Mouse (Mus musculus) midbrain, embryonic 11.5 days (tissue): Measurements from ENCODE around the gene Fcrls. TPM values are rescaled to one million over a fixed set of nuclear protein-coding genes. Genes with fewer than 3 reads are reported as not detected.
A peak's percentile ranks its signal among the peaks of the same experiment; 100 is the strongest.

Experiments
- ATAC-seq: fragments of 200-750 bp; cut with Nextera tagmentation; 2 replicates; pipeline ENCODE4 v1.8.0; 2017; ENCODE audit warnings: moderate TSS enrichment, moderate library complexity; ENCODE audit not compliant: low FRiP score
- DNase-seq: peaks from one replicate; pipeline ENCODE4 v3.0.0; 2015; ENCODE audit warnings: low spot score; ENCODE audit errors: missing footprints
- H3K27ac ChIP-seq: fragments of 300-500 bp; sonication (generic); 2 replicates; pipeline ENCODE4 v1.5.1; 2014; ENCODE audit warnings: low read depth, low read length
- H3K27me3 ChIP-seq: fragments of 300-500 bp; sonication (generic); 2 replicates; pipeline ENCODE4 v1.6.1; 2014; ENCODE audit warnings: mild to moderate bottlenecking, low read length, moderate library complexity, mixed read lengths; ENCODE audit not compliant: control insufficient read depth, insufficient read depth
- H3K36me3 ChIP-seq: fragments of 300-500 bp; sonication (generic); 2 replicates; pipeline ENCODE4 v1.6.1; 2014; ENCODE audit warnings: mild to moderate bottlenecking, low read length, moderate library complexity, mixed read lengths; ENCODE audit not compliant: control insufficient read depth, insufficient read depth
- H3K4me1 ChIP-seq: fragments of 300-500 bp; sonication (generic); 2 replicates; pipeline ENCODE4 v1.6.1; 2014; ENCODE audit warnings: low read length; ENCODE audit not compliant: control insufficient read depth, insufficient read depth
- H3K4me2 ChIP-seq: fragments of 300-500 bp; sonication (generic); 2 replicates; pipeline ENCODE4 v1.6.1; 2014; ENCODE audit warnings: mild to moderate bottlenecking, moderate library complexity
- H3K4me3 ChIP-seq: fragments of 300-500 bp; sonication (generic); 2 replicates; pipeline ENCODE4 v1.5.1; 2014; ENCODE audit warnings: low read depth, low read length
- H3K9ac ChIP-seq: fragments of 300-500 bp; sonication (generic); 2 replicates; pipeline ENCODE4 v1.6.1; 2014; ENCODE audit warnings: low read length
- H3K9me3 ChIP-seq: fragments of 300-500 bp; sonication (generic); 2 replicates; pipeline ENCODE4 v1.6.1; 2016; ENCODE audit warnings: low read length; ENCODE audit not compliant: control insufficient read depth
- WGBS: fragments of 180-500 bp; shearing (Covaris S2); extraction: QIAGEN DNeasy Blood & Tissue Kit; methylation state at CpG from one replicate; pipeline ENCODE4 v1.1.7; 2014; 5-methylcytosine and 5-hydroxymethylcytosine counted together
- polyA plus RNA-seq: library from polyadenylated mRNA; unstranded; fragments of >200 nt; fragmentation: Nextera tagmentation; extraction: Ambion mirVana; gene quantifications from 2 replicates; pipeline ENCODE4 v1.2.1, GENCODE M21; 2014

The Fcrls gene
- 7.4 and 9.9 TPM in 2 replicates for polyA plus RNA-seq

- ATAC-seq (no peak), DNase-seq (no peak)
- no peak within 1 kb of the TSS for H3K4me3 ChIP-seq
- no peaks in the 10 kb centered on the region for H3K36me3 ChIP-seq
- H3K4me2 ChIP-seq = no peak within 1 kb of the TSS
- H3K9me3 ChIP-seq = no peaks in the 10 kb centered on the region
- no peak within 1 kb of the TSS for H3K9ac ChIP-seq
- H3K4me1 ChIP-seq = no peaks in the 10 kb centered on the region
- no peak within 1 kb of the TSS for H3K27ac ChIP-seq
- WGBS = 82% methylated on average over 7 of the region's 7 CpGs
- H3K27me3 ChIP-seq = no peaks in the 10 kb centered on the region
These were observed at the start of gene Fcrls for GRCm38 (mm10) chr3:87263436-87263835. Gene Fcrls (minus strand): TSS chr3:87263738.

GRCm38 (mm10) chr3:87309922-87310321 is 46.4 kb upstream of the Fcrls start:
- H3K4me2 ChIP-seq = no peak overlapping the region
- no peaks in the 10 kb centered on the region for H3K27me3 ChIP-seq
- no peaks in the 10 kb centered on the region for H3K9me3 ChIP-seq
- H3K36me3 ChIP-seq = no peaks in the 10 kb centered on the region
- no peak overlapping the region for H3K4me3 ChIP-seq
- DNase-seq (no peak), ATAC-seq (no peak)
- 81% methylated on average over 2 of the region's 2 CpGs for WGBS
- no peak overlapping the region for H3K9ac ChIP-seq
- no peak overlapping the region for H3K27ac ChIP-seq
- no peaks in the 10 kb centered on the region for H3K4me1 ChIP-seq

- DNase-seq (no peak), ATAC-seq (no peak)
- Histone ChIP-seq H3K4me1 (no peaks in the 10 kb centered on the region), H3K27ac (no peak overlapping the region), H3K36me3 (no peaks in the 10 kb centered on the region), H3K4me3 (no peak overlapping the region), H3K9ac (no peak overlapping the region), H3K4me2 (no peak overlapping the region), H3K27me3 (no peaks in the 10 kb centered on the region), H3K9me3 (no peaks in the 10 kb centered on the region)
- 83% methylated on average over 5 of the region's 5 CpGs for WGBS
These were observed 36.4 kb upstream of the Fcrls start for GRCm38 (mm10) chr3:87299901-87300300.

- H3K27me3 ChIP-seq = no peaks in the 10 kb centered on the region
- no peak for ATAC-seq
- H3K4me3 ChIP-seq = no peak overlapping the region
- no peak for DNase-seq
- H3K9me3 ChIP-seq = no peaks in the 10 kb centered on the region
- 83% methylated on average over 2 of the region's 2 CpGs for WGBS
- H3K9ac ChIP-seq = no peak overlapping the region
- H3K36me3 ChIP-seq = no peaks in the 10 kb centered on the region
- no peak overlapping the region for H3K27ac ChIP-seq
- H3K4me1 ChIP-seq = no peaks in the 10 kb centered on the region
- H3K4me2 ChIP-seq = no peak overlapping the region
These were observed 10.8 kb upstream of the Fcrls start for GRCm38 (mm10) chr3:87274372-87274771.

GRCm38 (mm10) chr3:87266581-87266980 is 3.0 kb upstream of the Fcrls start:
- H3K4me1 ChIP-seq = no peaks in the 10 kb centered on the region
- no peak overlapping the region for H3K9ac ChIP-seq
- WGBS = 92% methylated on average over 5 of the region's 5 CpGs
- H3K27me3 ChIP-seq = no peaks in the 10 kb centered on the region
- no peaks in the 10 kb centered on the region for H3K9me3 ChIP-seq
- no peak overlapping the region for H3K4me2 ChIP-seq
- DNase-seq (no peak), ATAC-seq (no peak)
- H3K27ac ChIP-seq = no peak overlapping the region
- no peaks in the 10 kb centered on the region for H3K36me3 ChIP-seq
- no peak overlapping the region for H3K4me3 ChIP-seq

GRCm38 (mm10) chr3:87255239-87255638 is 8.3 kb downstream of the Fcrls start:
- no peak for DNase-seq
- Histone ChIP-seq H3K4me1 (no peaks in the 10 kb centered on the region), H3K4me3 (no peak overlapping the region), H3K4me2 (no peak overlapping the region), H3K27ac (no peak overlapping the region), H3K36me3 (no peaks in the 10 kb centered on the region), H3K9me3 (no peaks in the 10 kb centered on the region), H3K9ac (no peak overlapping the region), H3K27me3 (no peaks in the 10 kb centered on the region)
- WGBS = 89% methylated on average over 10 of the region's 10 CpGs
- ATAC-seq = no peak

- H3K36me3 ChIP-seq = no peaks in the 10 kb centered on the region
- DNase-seq (no peak), ATAC-seq (no peak)
- no peak overlapping the region for H3K4me2 ChIP-seq
- no peak overlapping the region for H3K27ac ChIP-seq
- WGBS = 84% methylated on average over 6 of the region's 6 CpGs
- H3K4me3 ChIP-seq = no peak overlapping the region
- no peaks in the 10 kb centered on the region for H3K9me3 ChIP-seq
- no peak overlapping the region for H3K9ac ChIP-seq
- H3K27me3 ChIP-seq = no peaks in the 10 kb centered on the region
- no peaks in the 10 kb centered on the region for H3K4me1 ChIP-seq
These were observed 14.0 kb downstream of the Fcrls start for GRCm38 (mm10) chr3:87249571-87249970.

- Histone ChIP-seq H3K4me2 (no peak overlapping the region), H3K4me3 (no peak overlapping the region), H3K36me3 (no peaks in the 10 kb centered on the region), H3K27me3 (no peaks in the 10 kb centered on the region), H3K9ac (no peak overlapping the region), H3K27ac (no peak overlapping the region), H3K4me1 (no peaks in the 10 kb centered on the region), H3K9me3 (no peaks in the 10 kb centered on the region)
- DNase-seq (no peak), ATAC-seq (no peak)
- WGBS = 82% methylated on average over 3 of the region's 3 CpGs
These were observed 16.2 kb downstream of the Fcrls start for GRCm38 (mm10) chr3:87247292-87247691.

- Histone ChIP-seq H3K9ac (no peak overlapping the region), H3K4me1 (no peaks in the 10 kb centered on the region), H3K9me3 (no peaks in the 10 kb centered on the region), H3K4me2 (no peak overlapping the region), H3K27me3 (no peaks in the 10 kb centered on the region), H3K4me3 (no peak overlapping the region), H3K36me3 (no peaks in the 10 kb centered on the region), H3K27ac (no peak overlapping the region)
- DNase-seq = peak; percentile 90
- 7% methylated on average over 2 of the region's 2 CpGs for WGBS
- ATAC-seq = no peak
These were observed 19.9 kb downstream of the Fcrls start for GRCm38 (mm10) chr3:87243654-87244053.

- Histone ChIP-seq H3K4me1 (no peaks in the 10 kb centered on the region), H3K4me3 (no peak overlapping the region), H3K9ac (no peak overlapping the region), H3K9me3 (no peaks in the 10 kb centered on the region), H3K27me3 (no peaks in the 10 kb centered on the region), H3K27ac (no peak overlapping the region), H3K36me3 (no peaks in the 10 kb centered on the region), H3K4me2 (no peak overlapping the region)
- DNase-seq (peak; percentile 69), ATAC-seq (no peak)
- WGBS = 76% methylated on average over 4 of the region's 4 CpGs
These were observed 22.6 kb downstream of the Fcrls start for GRCm38 (mm10) chr3:87240909-87241308.
